Mouse (Mus musculus) forebrain, embryonic 15.5 days (tissue): ENCODE measurements around the gene Tm2d1. TPM values are rescaled to one million over a fixed set of nuclear protein-coding genes. Genes with fewer than 3 reads are reported as not detected.
"Not testable (repeated sequence)": the region's sequence is repeated elsewhere in the genome, so short reads cannot be mapped to it uniquely, and the experiment has no call there.

ENCODE experiments used
- ATAC-seq: fragments of 200-750 bp; cut with Nextera tagmentation; replicated peaks from 2 replicates; pipeline ENCODE4 v1.8.0; 2017; ENCODE audit warnings: mild to moderate bottlenecking, moderate TSS enrichment, moderate library complexity
- H3K27ac ChIP-seq: fragments of 300-500 bp; sonication (generic); replicated peaks from 2 replicates; pipeline ENCODE4 v1.5.1; 2015; ENCODE audit warnings: mild to moderate bottlenecking, inconsistent platforms
- H3K27me3 ChIP-seq: fragments of 300-500 bp; sonication (generic); 2 replicates; pipeline ENCODE4 v1.6.1; 2015; ENCODE audit warnings: inconsistent platforms
- H3K36me3 ChIP-seq: fragments of 300-500 bp; sonication (generic); 2 replicates; pipeline ENCODE4 v1.6.1; 2015; ENCODE audit warnings: mild to moderate bottlenecking, inconsistent platforms
- H3K4me1 ChIP-seq: fragments of 300-500 bp; sonication (generic); 2 replicates; pipeline ENCODE4 v1.6.1; 2015; ENCODE audit warnings: inconsistent platforms
- H3K4me2 ChIP-seq: fragments of 300-500 bp; sonication (generic); replicated peaks from 2 replicates; pipeline ENCODE4 v1.6.1; 2015; ENCODE audit warnings: mild to moderate bottlenecking, inconsistent platforms
- H3K4me3 ChIP-seq: fragments of 300-500 bp; sonication (generic); 2 replicates; pipeline ENCODE4 v1.5.1; 2015; ENCODE audit warnings: mild to moderate bottlenecking, inconsistent platforms
- H3K9ac ChIP-seq: fragments of 300-500 bp; sonication (generic); replicated peaks from 2 replicates; pipeline ENCODE4 v1.6.1; 2015; ENCODE audit warnings: mild to moderate bottlenecking, inconsistent platforms
- H3K9me3 ChIP-seq: fragments of 300-500 bp; sonication (generic); 2 replicates; pipeline ENCODE4 v1.6.1; 2016; ENCODE audit warnings: inconsistent platforms
- WGBS: fragments of 180-500 bp; shearing (Covaris S2); methylation state at CpG from one replicate; pipeline ENCODE4 v1.1.7; 2015; ENCODE audit warnings: mixed read lengths; 5-methylcytosine and 5-hydroxymethylcytosine counted together
- polyA plus RNA-seq: library from polyadenylated mRNA; unstranded; fragments of >200 nt; fragmentation: Nextera tagmentation; extraction: Ambion mirVana; gene quantifications from 2 replicates; pipeline ENCODE4 v1.2.1, GENCODE M21; 2015

Tm2d1 gene
- 105 and 114 TPM in 2 replicates for polyA plus RNA-seq

- Histone ChIP-seq H3K27ac (peak within 1 kb of the TSS; percentile 72), H3K4me2 (peak within 1 kb of the TSS; percentile 49), H3K27me3 (no peaks in the 10 kb centered on the region), H3K9ac (peak within 1 kb of the TSS; percentile 97), H3K9me3 (no peaks in the 10 kb centered on the region), H3K4me1 (peaks cover 15% of the 10 kb centered on the region), H3K4me3 (peak within 1 kb of the TSS; percentile 97), H3K36me3 (no peaks in the 10 kb centered on the region)
- under 1% methylated on average over 46 of the region's 46 CpGs for WGBS
- ATAC-seq: peak; percentile 98
Observed at GRCm38 (mm10) chr4:98382716-98383424, at the start of gene Tm2d1. TSS of gene Tm2d1 (minus strand) at chr4:98383306.

DNA sequence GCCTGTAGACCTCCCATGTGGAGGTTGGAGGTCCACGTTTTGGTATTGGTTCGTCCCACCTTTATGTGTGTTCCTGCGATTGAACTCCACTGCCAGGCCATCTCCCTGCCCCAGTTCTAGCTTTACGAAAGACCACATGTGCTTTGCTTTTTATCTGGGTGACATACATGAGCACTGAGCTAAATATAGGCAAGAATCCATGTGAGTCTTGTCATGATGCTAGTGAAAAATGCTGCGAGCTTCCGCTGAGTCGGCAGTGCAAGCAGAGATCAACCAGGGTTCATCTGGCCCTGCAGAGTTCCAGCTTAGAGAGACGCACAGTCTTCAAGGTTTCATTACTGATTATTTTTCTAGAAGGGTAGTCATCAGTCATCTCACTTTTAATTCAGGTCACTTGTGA is 45.3 kb upstream of the Tm2d1 start:
- H3K27ac ChIP-seq: no peak overlapping the region
- no peaks in the 10 kb centered on the region for H3K4me1 ChIP-seq
- 87% methylated on average over 8 of the region's 8 CpGs for WGBS
- H3K9ac ChIP-seq: no peak overlapping the region
- H3K27me3 ChIP-seq: no peaks in the 10 kb centered on the region
- H3K4me3 ChIP-seq: no peak overlapping the region
- ATAC-seq: no peak
- H3K4me2 ChIP-seq: no peak overlapping the region
- no peaks in the 10 kb centered on the region for H3K36me3 ChIP-seq
- no peaks in the 10 kb centered on the region for H3K9me3 ChIP-seq

GRCm38 (mm10) chr4:98415150-98415549 is 32.0 kb upstream of the Tm2d1 start:
- not testable (repeated sequence) for H3K36me3 ChIP-seq, H3K27me3 ChIP-seq, H3K27ac ChIP-seq, H3K4me2 ChIP-seq, H3K4me1 ChIP-seq, H3K4me3 ChIP-seq, H3K9me3 ChIP-seq, ATAC-seq, H3K9ac ChIP-seq
- WGBS: 98% methylated on average over 8 of the region's 8 CpGs

DNA sequence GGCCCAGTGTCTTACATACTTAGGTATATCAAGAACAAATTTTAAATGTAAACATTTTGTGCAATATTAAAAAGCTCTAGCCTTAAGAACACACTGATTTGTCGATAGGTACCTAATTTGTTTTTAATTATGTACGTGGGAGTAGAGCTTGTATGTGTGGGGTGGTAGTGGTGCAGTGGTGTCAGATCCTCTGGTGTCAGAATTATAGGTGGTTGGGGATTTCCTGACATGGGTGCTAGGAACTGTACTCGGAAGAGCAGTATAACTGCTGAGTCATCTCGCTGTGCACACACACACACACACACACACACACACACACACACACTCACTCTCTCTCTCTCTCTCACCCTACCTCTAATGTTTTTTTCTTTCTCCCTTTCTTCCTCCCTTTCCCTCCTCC is 25.3 kb upstream of the Tm2d1 start:
- Histone ChIP-seq H3K4me1 (no peaks in the 10 kb centered on the region), H3K9ac (no peak overlapping the region), H3K4me3 (no peak overlapping the region), H3K27me3 (no peaks in the 10 kb centered on the region), H3K27ac (no peak overlapping the region), H3K4me2 (no peak overlapping the region), H3K36me3 (no peaks in the 10 kb centered on the region), H3K9me3 (no peaks in the 10 kb centered on the region)
- 95% methylated on average over 4 of the region's 4 CpGs for WGBS
- no peak for ATAC-seq

DNA sequence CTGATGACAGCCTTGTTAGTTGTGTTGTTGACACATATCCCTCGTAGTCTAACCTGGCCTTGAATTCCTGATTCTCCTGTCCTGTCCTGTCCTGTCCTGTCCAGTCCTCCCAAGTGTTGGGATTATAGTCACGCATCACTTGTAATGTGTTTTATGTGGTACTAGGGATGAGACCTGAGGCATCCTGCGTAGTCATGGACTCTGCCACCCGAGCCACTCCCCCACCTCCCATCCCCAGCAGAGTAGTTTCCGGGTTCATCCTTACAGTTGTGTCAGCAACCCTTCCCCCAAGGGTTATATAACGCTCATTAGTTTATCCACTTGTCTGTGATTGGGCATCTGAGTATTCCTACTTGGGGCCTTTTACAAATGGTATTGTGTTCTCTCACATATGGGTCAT is 21.3 kb upstream of the Tm2d1 start:
- Histone ChIP-seq H3K4me3 (no peak overlapping the region), H3K9me3 (no peaks in the 10 kb centered on the region), H3K4me2 (no peak overlapping the region), H3K36me3 (no peaks in the 10 kb centered on the region), H3K4me1 (no peaks in the 10 kb centered on the region), H3K9ac (no peak overlapping the region), H3K27me3 (no peaks in the 10 kb centered on the region), H3K27ac (no peak overlapping the region)
- 93% methylated on average over 6 of the region's 6 CpGs for WGBS
- no peak for ATAC-seq

DNA sequence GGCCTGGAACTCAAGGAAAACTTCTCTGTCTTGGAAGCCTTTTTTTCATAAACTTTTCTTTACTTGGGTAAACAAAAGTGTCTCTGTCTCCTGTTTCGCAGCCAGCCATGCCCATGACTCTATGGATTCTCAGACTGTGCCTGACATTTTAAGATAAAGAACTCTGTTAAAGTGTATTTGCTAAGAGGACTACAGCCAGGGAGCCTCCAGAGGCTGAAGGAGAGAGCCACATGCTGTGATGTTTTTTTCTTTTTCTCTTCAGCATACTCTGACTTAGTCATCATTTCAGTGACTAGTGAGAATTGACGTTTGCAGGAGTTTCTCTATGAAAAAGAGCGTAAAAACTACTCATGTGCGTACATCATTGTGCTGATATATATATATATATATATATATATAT is 20.4 kb upstream of the Tm2d1 start:
- H3K36me3 ChIP-seq: no peaks in the 10 kb centered on the region
- no peaks in the 10 kb centered on the region for H3K9me3 ChIP-seq
- H3K9ac ChIP-seq: no peak overlapping the region
- no peak overlapping the region for H3K27ac ChIP-seq
- ATAC-seq: no peak
- 80% methylated on average over 4 of the region's 4 CpGs for WGBS
- no peak overlapping the region for H3K4me3 ChIP-seq
- H3K27me3 ChIP-seq: no peaks in the 10 kb centered on the region
- no peaks in the 10 kb centered on the region for H3K4me1 ChIP-seq
- H3K4me2 ChIP-seq: no peak overlapping the region

GRCm38 (mm10) chr4:98401584-98401962 is 18.5 kb upstream of the Tm2d1 start:
- Histone ChIP-seq H3K36me3 (no peaks in the 10 kb centered on the region), H3K9me3 (no peaks in the 10 kb centered on the region), H3K4me1 (no peaks in the 10 kb centered on the region), H3K4me3 (no peak overlapping the region), H3K27me3 (no peaks in the 10 kb centered on the region), H3K27ac (no peak overlapping the region), H3K9ac (no peak overlapping the region), H3K4me2 (no peak overlapping the region)
- 83% methylated on average over 2 of the region's 2 CpGs for WGBS
- no peak for ATAC-seq

DNA sequence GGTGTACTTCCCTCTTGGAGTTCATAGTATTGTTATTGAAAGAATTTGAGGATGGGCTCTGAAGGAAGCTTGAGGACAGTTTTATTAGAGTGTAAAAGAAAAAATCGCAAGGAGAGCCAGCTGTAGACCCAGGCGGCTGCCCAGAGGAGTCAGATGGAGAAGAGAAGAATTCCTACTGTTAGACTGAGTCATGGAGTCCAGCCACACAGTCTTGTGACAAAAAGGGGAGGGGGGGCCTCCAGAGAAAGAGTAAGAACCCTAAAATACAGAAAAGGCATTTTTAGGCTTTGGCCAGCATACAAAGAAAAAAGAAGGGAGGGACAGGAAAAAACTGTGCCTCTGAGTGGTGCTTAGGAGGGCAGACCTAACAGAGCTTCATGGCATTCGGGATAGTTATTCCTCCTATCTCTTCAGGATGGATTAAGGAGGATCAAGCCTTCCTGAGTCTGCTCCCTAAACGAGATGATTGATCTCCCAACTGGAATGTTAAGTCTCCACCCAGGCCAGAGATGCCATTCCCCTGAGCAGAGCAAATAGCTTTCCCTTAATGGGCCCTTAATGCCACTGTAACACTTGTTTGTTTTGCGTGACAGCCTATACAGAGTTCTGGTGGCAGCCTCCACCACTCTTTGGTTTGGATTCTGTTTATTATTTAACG is 17.9 kb upstream of the Tm2d1 start:
- H3K4me2 ChIP-seq: no peak overlapping the region
- no peak for ATAC-seq
- H3K4me3 ChIP-seq: no peak overlapping the region
- no peaks in the 10 kb centered on the region for H3K36me3 ChIP-seq
- no peaks in the 10 kb centered on the region for H3K27me3 ChIP-seq
- H3K9ac ChIP-seq: no peak overlapping the region
- WGBS: 39% methylated on average over 6 of the region's 6 CpGs
- H3K4me1 ChIP-seq: no peaks in the 10 kb centered on the region
- no peaks in the 10 kb centered on the region for H3K9me3 ChIP-seq
- H3K27ac ChIP-seq: no peak overlapping the region

GRCm38 (mm10) chr4:98395690-98396437 is 12.8 kb upstream of the Tm2d1 start, which contains the start of gene Patj:
TSS of gene Patj (plus strand) at chr4:98395785.
- no peaks in the 10 kb centered on the region for H3K27me3 ChIP-seq
- peak within 1 kb of the TSS; percentile 99 for H3K9ac ChIP-seq
- no peaks in the 10 kb centered on the region for H3K36me3 ChIP-seq
- H3K4me1 ChIP-seq: 0 out of 2 replicates have a peak, but pooled peaks cover 2% of the 10 kb centered on the region
- peak within 1 kb of the TSS; percentile 78 for H3K4me2 ChIP-seq
- under 1% methylated on average over 69 of the region's 73 CpGs for WGBS
- peak within 1 kb of the TSS; percentile 77 for H3K27ac ChIP-seq
- H3K4me3 ChIP-seq: peak within 1 kb of the TSS; percentile 93
- H3K9me3 ChIP-seq: no peaks in the 10 kb centered on the region
- peak; percentile 87 for ATAC-seq

DNA sequence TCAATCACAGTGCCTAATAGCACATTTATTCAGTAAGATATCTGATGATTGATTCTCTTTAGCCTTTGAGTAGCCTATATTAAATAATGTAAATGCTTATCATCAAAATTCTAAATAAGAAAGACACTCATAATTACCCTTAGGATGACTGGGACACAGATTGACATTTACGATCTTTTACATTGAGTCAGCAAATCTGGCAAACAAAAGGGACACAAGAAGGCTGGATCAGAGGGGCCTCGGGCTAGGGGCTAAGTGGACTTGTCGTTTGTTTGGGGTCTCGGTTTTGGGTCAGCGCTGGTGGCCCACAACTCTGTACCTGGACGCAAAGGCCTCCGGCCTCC is 12.2 kb upstream of the Tm2d1 start:
- Histone ChIP-seq H3K27me3 (no peaks in the 10 kb centered on the region), H3K4me3 (peak overlapping the region; percentile 93), H3K4me1 (0 out of 2 replicates have a peak, but pooled peaks cover 2% of the 10 kb centered on the region), H3K9me3 (no peaks in the 10 kb centered on the region), H3K9ac (peak overlapping the region; percentile 99), H3K27ac (peak overlapping the region; percentile 77), H3K36me3 (no peaks in the 10 kb centered on the region), H3K4me2 (peak overlapping the region; percentile 78)
- WGBS: 4% methylated on average over 7 of the region's 7 CpGs
- ATAC-seq: no peak; the same call in 1 of the 2 replicates

- no peaks in the 10 kb centered on the region for H3K27me3 ChIP-seq
- no peak overlapping the region for H3K27ac ChIP-seq
- no peaks in the 10 kb centered on the region for H3K36me3 ChIP-seq
- no peak for ATAC-seq
- 77% methylated on average over 5 of the region's 5 CpGs for WGBS
- no peak overlapping the region for H3K9ac ChIP-seq
- peaks cover 15% of the 10 kb centered on the region for H3K4me1 ChIP-seq
- no peak overlapping the region for H3K4me3 ChIP-seq
- H3K4me2 ChIP-seq: no peak overlapping the region
- H3K9me3 ChIP-seq: no peaks in the 10 kb centered on the region
Observed at GRCm38 (mm10) chr4:98385036-98385435, 1.9 kb upstream of the Tm2d1 start.

DNA sequence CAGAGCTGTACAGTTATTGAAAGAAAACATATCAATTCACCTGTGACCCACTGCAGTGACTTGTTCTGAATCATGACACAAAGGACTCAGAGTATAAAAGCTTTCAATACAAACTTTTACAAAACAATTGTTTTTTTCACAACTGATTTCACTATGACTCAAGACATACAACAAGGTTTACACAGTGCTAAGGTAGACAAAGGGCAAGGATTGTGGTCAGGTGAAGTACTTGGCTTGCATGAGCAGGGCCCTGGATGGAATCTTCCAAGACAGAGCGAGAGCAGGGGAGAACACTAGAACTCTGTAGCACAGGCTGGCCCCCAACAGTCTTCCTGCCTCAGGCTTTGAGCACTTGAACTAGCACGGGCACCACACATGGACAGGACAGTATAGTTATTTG is 6.2 kb downstream of the Tm2d1 start:
- H3K4me2 ChIP-seq: no peak overlapping the region
- no peak for ATAC-seq
- 99% methylated on average over 2 of the region's 2 CpGs for WGBS
- no peak overlapping the region for H3K27ac ChIP-seq
- peaks cover 2% of the 10 kb centered on the region; the same call in 1 of the 2 replicates for H3K36me3 ChIP-seq
- H3K9ac ChIP-seq: no peak overlapping the region
- no peaks in the 10 kb centered on the region for H3K9me3 ChIP-seq
- peaks cover 6% of the 10 kb centered on the region for H3K4me1 ChIP-seq
- no peaks in the 10 kb centered on the region for H3K27me3 ChIP-seq
- H3K4me3 ChIP-seq: no peak overlapping the region
